20 mouse cellular contexts compared by ENCODE assay signal in the genomic region with DNA sequence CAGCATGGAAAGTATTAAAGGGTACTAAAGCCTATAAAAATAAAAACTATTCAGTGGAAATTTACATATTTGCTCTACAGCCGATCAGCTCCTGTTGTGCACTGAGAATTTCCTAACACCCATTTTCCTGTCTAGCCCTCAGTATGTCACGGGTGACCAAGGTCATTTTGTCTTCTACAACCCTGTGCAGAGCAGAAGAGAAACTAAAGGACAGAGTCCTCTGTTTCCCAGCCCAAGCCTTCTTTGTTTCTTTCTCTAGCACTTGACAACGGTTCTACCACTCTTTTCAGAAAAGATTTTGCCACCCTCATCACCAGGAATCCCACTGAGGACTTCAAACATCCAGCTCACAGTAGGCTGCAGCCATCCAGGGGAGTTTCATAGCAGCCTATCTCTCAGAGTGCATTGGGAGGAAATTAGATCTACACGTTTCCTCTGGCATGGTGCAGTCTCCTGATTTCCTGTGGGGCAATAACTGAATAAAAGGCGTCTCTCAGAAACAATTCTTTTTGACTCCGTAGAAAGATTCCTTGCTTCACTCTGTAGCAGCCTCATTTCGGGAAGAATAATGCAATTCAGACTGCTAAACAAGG.
"Had no signal": no experiment of that assay in that cellular context is flagged by ENCODE, and none has a peak within 500 bp of the region (broad histone marks: within the 10 kb centered on the region; RNA-seq: fewer than 3 reads in every experiment).

No protein-coding gene starts in this region.

- H3K4me1 ChIP-seq: limb, embryonic 13.5 days; midbrain, embryonic 13.5 days; stomach, embryonic 15.5 days had no signal

- H3K9me3 ChIP-seq: limb, embryonic 10.5 days; limb, embryonic 13.5 days; liver, embryonic 15.5 days; midbrain, embryonic 13.5 days; neural tube, embryonic 13.5 days; stomach, embryonic 15.5 days had no signal

- H3K36me3 ChIP-seq: limb, embryonic 10.5 days; limb, embryonic 13.5 days; liver, embryonic 15.5 days; midbrain, embryonic 13.5 days; neural tube, embryonic 13.5 days; stomach, embryonic 15.5 days had no signal

- H3K4me2 ChIP-seq: limb, embryonic 13.5 days; liver, embryonic 15.5 days; midbrain, embryonic 13.5 days; neural tube, embryonic 13.5 days; stomach, embryonic 15.5 days had no signal

- H3K9ac ChIP-seq: limb, embryonic 13.5 days; liver, embryonic 15.5 days; midbrain, embryonic 13.5 days; neural tube, embryonic 13.5 days; stomach, embryonic 15.5 days had no signal

- H3K27ac ChIP-seq: kidney, postnatal 0 days; limb, embryonic 10.5 days; limb, embryonic 13.5 days; liver, embryonic 15.5 days; midbrain, embryonic 13.5 days; neural tube, embryonic 13.5 days; stomach, embryonic 15.5 days had no signal

- DNase-seq: kidney, adult 2 months; kidney, postnatal 25 days; liver; lung, adult 2 months; lung, postnatal 14 days; lung, postnatal 4 days; retina, postnatal 1 day; right cerebral cortex, postnatal 25 days; spleen, adult 18-20 months; thymus, postnatal 36 days had no signal

- H3K4me3 ChIP-seq: limb, embryonic 10.5 days; limb, embryonic 13.5 days; liver, embryonic 15.5 days; midbrain, embryonic 13.5 days; myocyte; neural tube, embryonic 13.5 days; stomach, embryonic 15.5 days had no signal

- ATAC-seq: intestine, embryonic 16.5 days; midbrain, embryonic 13.5 days; midbrain, embryonic 16.5 days had no signal

- H3K27me3 ChIP-seq: limb, embryonic 13.5 days; liver, embryonic 15.5 days; neural tube, embryonic 13.5 days; stomach, embryonic 15.5 days had no signal
